Mouse (Mus musculus) heart, embryonic 16.5 days (tissue): ENCODE data around the gene Ddx4. TPM values are rescaled to one million over a fixed set of nuclear protein-coding genes. Genes with fewer than 3 reads are reported as not detected.
"Not testable (repeated sequence)": the region's sequence is repeated elsewhere in the genome, so short reads cannot be mapped to it uniquely, and the experiment has no call there.

Experiments used
- ATAC-seq: fragments of 200-750 bp; cut with Nextera tagmentation; replicated peaks from 2 replicates; pipeline ENCODE4 v1.8.0; 2017; ENCODE audit warnings: moderate number of reproducible peaks; ENCODE audit not compliant: insufficient read depth, low FRiP score; ENCODE audit errors: extremely low read depth
- H3K27ac ChIP-seq: fragments of 300-500 bp; sonication (generic); 2 replicates; pipeline ENCODE4 v1.5.1; 2014; ENCODE audit warnings: mild to moderate bottlenecking, low read length, control low read depth, moderate library complexity
- H3K27me3 ChIP-seq: fragments of 300-500 bp; sonication (generic); 2 replicates; pipeline ENCODE4 v1.6.1; 2014; ENCODE audit warnings: low read length, mixed read lengths; ENCODE audit not compliant: control insufficient read depth, insufficient read depth
- H3K36me3 ChIP-seq: fragments of 300-500 bp; sonication (generic); 2 replicates; pipeline ENCODE4 v1.6.1; 2014; ENCODE audit not compliant: control insufficient read depth, insufficient read depth
- H3K4me1 ChIP-seq: fragments of 300-500 bp; sonication (generic); 2 replicates; pipeline ENCODE4 v1.6.1; 2014; ENCODE audit warnings: low read length, mixed read lengths; ENCODE audit not compliant: control insufficient read depth, insufficient read depth
- H3K4me2 ChIP-seq: fragments of 300-500 bp; sonication (generic); 2 replicates; pipeline ENCODE4 v1.6.1; 2014; ENCODE audit warnings: low read depth, mild to moderate bottlenecking, control low read depth, low read length
- H3K4me3 ChIP-seq: fragments of 300-500 bp; sonication (generic); 2 replicates; pipeline ENCODE4 v1.5.1; 2014; ENCODE audit warnings: mild to moderate bottlenecking, control low read depth, low read length
- H3K9ac ChIP-seq: fragments of 300-500 bp; sonication (generic); 2 replicates; pipeline ENCODE4 v1.6.1; 2014; ENCODE audit warnings: low read length, control low read depth
- H3K9me3 ChIP-seq: fragments of 300-500 bp; sonication (generic); replicated peaks from 2 replicates; pipeline ENCODE4 v1.6.1; 2016; ENCODE audit warnings: low read length; ENCODE audit not compliant: control insufficient read depth
- WGBS: fragments of 180-500 bp; shearing (Covaris S2); extraction: QIAGEN DNeasy Blood & Tissue Kit; methylation state at CpG from one replicate; pipeline ENCODE4 v1.1.7; 2014; 5-methylcytosine and 5-hydroxymethylcytosine counted together
- polyA plus RNA-seq: library from polyadenylated mRNA; unstranded; fragments of >200 nt; fragmentation: Nextera tagmentation; extraction: Ambion mirVana; gene quantifications from 2 replicates; pipeline ENCODE4 v1.2.1, GENCODE M21; 2015

Gene Ddx4
- polyA plus RNA-seq, 1 experiment from 2014 or later = 0.58 TPM

GRCm38 (mm10) chr13:112584556-112585237 lies 67.6 kb downstream of the Ddx4 start:
- no peaks in the 10 kb centered on the region for H3K4me1 ChIP-seq
- H3K9ac ChIP-seq = no peak overlapping the region
- no peak overlapping the region for H3K27ac ChIP-seq
- 46% methylated on average over 7 of the region's 7 CpGs for WGBS
- H3K27me3 ChIP-seq = no peaks in the 10 kb centered on the region
- H3K4me3 ChIP-seq = no peak overlapping the region
- H3K4me2 ChIP-seq = no peak overlapping the region
- H3K9me3 ChIP-seq = no peaks in the 10 kb centered on the region
- no peaks in the 10 kb centered on the region for H3K36me3 ChIP-seq
- no peak for ATAC-seq

- Histone ChIP-seq H3K4me2 (no peak overlapping the region), H3K4me3 (no peak overlapping the region), H3K9me3 (no peaks in the 10 kb centered on the region), H3K27me3 (no peaks in the 10 kb centered on the region), H3K27ac (no peak overlapping the region), H3K4me1 (no peaks in the 10 kb centered on the region), H3K36me3 (no peaks in the 10 kb centered on the region), H3K9ac (no peak overlapping the region)
- 85% methylated on average over 8 of the region's 8 CpGs for WGBS
- ATAC-seq = no peak
Observed at GRCm38 (mm10) chr13:112582291-112582690, 70.0 kb downstream of the Ddx4 start.

GRCm38 (mm10) chr13:112581796-112582195 lies 70.5 kb downstream of the Ddx4 start:
- H3K27me3 ChIP-seq = no peaks in the 10 kb centered on the region
- no peak for ATAC-seq
- H3K27ac ChIP-seq = no peak overlapping the region
- no peaks in the 10 kb centered on the region for H3K36me3 ChIP-seq
- H3K4me3 ChIP-seq = no peak overlapping the region
- H3K4me2 ChIP-seq = no peak overlapping the region
- WGBS = 85% methylated on average over 3 of the region's 3 CpGs
- no peaks in the 10 kb centered on the region for H3K4me1 ChIP-seq
- H3K9me3 ChIP-seq = no peaks in the 10 kb centered on the region
- no peak overlapping the region for H3K9ac ChIP-seq

GRCm38 (mm10) chr13:112580590-112581320 lies 71.5 kb downstream of the Ddx4 start:
- Histone ChIP-seq H3K4me2 (no peak overlapping the region), H3K4me1 (no peaks in the 10 kb centered on the region), H3K9me3 (no peaks in the 10 kb centered on the region), H3K27me3 (no peaks in the 10 kb centered on the region), H3K36me3 (no peaks in the 10 kb centered on the region), H3K9ac (no peak overlapping the region), H3K4me3 (no peak overlapping the region), H3K27ac (no peak overlapping the region)
- no peak for ATAC-seq
- WGBS = 52% methylated on average over 11 of the region's 11 CpGs

- not testable (repeated sequence) for ATAC-seq
- WGBS = 69% methylated on average over 11 of the region's 11 CpGs
Observed at GRCm38 (mm10) chr13:112578041-112578440, 74.2 kb downstream of the Ddx4 start.

GRCm38 (mm10) chr13:112573800-112574199 lies 78.5 kb downstream of the Ddx4 start:
- no peak overlapping the region for H3K4me2 ChIP-seq
- H3K4me1 ChIP-seq = no peaks in the 10 kb centered on the region
- no peak overlapping the region for H3K4me3 ChIP-seq
- ATAC-seq = no peak
- H3K27me3 ChIP-seq = no peaks in the 10 kb centered on the region
- H3K9ac ChIP-seq = no peak overlapping the region
- no peaks in the 10 kb centered on the region for H3K9me3 ChIP-seq
- no peak overlapping the region for H3K27ac ChIP-seq
- H3K36me3 ChIP-seq = no peaks in the 10 kb centered on the region

More at GRCm38 (mm10) chr13:112578041-112578440, 74.2 kb downstream of the Ddx4 start:
- not testable (repeated sequence) for H3K36me3 ChIP-seq, H3K4me1 ChIP-seq, H3K4me3 ChIP-seq, H3K27me3 ChIP-seq, H3K9me3 ChIP-seq, H3K27ac ChIP-seq, H3K4me2 ChIP-seq, H3K9ac ChIP-seq

- Histone ChIP-seq H3K4me2 (no peak overlapping the region), H3K9ac (no peak overlapping the region), H3K36me3 (no peaks in the 10 kb centered on the region), H3K4me1 (no peaks in the 10 kb centered on the region), H3K9me3 (no peaks in the 10 kb centered on the region), H3K27ac (no peak overlapping the region), H3K27me3 (no peaks in the 10 kb centered on the region), H3K4me3 (no peak overlapping the region)
- WGBS = 70% methylated on average over 5 of the region's 5 CpGs
- ATAC-seq = no peak
Observed at GRCm38 (mm10) chr13:112570768-112571167, 81.5 kb downstream of the Ddx4 start.

GRCm38 (mm10) chr13:112569606-112570005 lies 82.7 kb downstream of the Ddx4 start:
- Histone ChIP-seq H3K9me3 (no peaks in the 10 kb centered on the region), H3K27ac (no peak overlapping the region), H3K9ac (no peak overlapping the region), H3K36me3 (no peaks in the 10 kb centered on the region), H3K27me3 (no peaks in the 10 kb centered on the region), H3K4me3 (no peak overlapping the region), H3K4me2 (no peak overlapping the region), H3K4me1 (no peaks in the 10 kb centered on the region)
- ATAC-seq = no peak
- WGBS = 64% methylated on average over 4 of the region's 4 CpGs

- no peak for ATAC-seq
Observed at GRCm38 (mm10) chr13:112560554-112561138, 91.6 kb downstream of the Ddx4 start.

More at GRCm38 (mm10) chr13:112560554-112561138, 91.6 kb downstream of the Ddx4 start:
- Histone ChIP-seq H3K9ac (no peak overlapping the region), H3K4me3 (no peak overlapping the region), H3K4me2 (no peak overlapping the region), H3K4me1 (no peaks in the 10 kb centered on the region), H3K9me3 (no peaks in the 10 kb centered on the region), H3K36me3 (no peaks in the 10 kb centered on the region), H3K27me3 (no peaks in the 10 kb centered on the region), H3K27ac (no peak overlapping the region)
- 76% methylated on average over 6 of the region's 6 CpGs for WGBS
